Mouse (Mus musculus): ENCODE measurements around the gene Abcb8. TPM values are rescaled to one million over a fixed set of nuclear protein-coding genes. Genes with fewer than 3 reads are reported as not detected.

Abcb8 gene
- total RNA-seq, 1 experiment, result 46.5 TPM

- Histone ChIP-seq H3K36me3 (ENCODE audit: control insufficient read depth, insufficient read depth, low read length, poor library complexity, severe bottlenecking) (no peaks in the 10 kb centered on the region), H3K4me3 (ENCODE audit: insufficient read depth in 1 of 2, low read depth in 1 of 2, low read length in 2 of 2, poor library complexity in 1 of 2, severe bottlenecking in 1 of 2) (peak overlapping the region; percentile 75 to 86), H3K9ac (ENCODE audit: insufficient read depth, low read depth, low read length, poor library complexity, severe bottlenecking) (peak overlapping the region; percentile 78; the same call in 1 of the 2 replicates), H3K9me3 (ENCODE audit: control insufficient read depth, insufficient read depth, low read depth, low read length) (no peaks in the 10 kb centered on the region), H3K4me1 (ENCODE audit: control insufficient read depth in 2 of 2, insufficient read depth in 2 of 2, low read length in 2 of 2, poor library complexity in 1 of 2) (peaks cover 2 to 21% of the 10 kb centered on the region in 2 experiments; a peak in 2 of 4 replicates), H3K27ac (ENCODE audit: insufficient read depth, low read depth, low read length, poor library complexity, severe bottlenecking) (no peak overlapping the region)
- TF ChIP-seq ZC3H11A (IDR thresholded peaks at IDR 0.05; ENCODE audit: borderline replicate concordance, low read depth, low read length) (no peak), CHD2 (IDR thresholded peaks at IDR 0.05; ENCODE audit: low read depth, low read length) (no peak), HCFC1 (IDR thresholded peaks at IDR 0.05; ENCODE audit: borderline replicate concordance, insufficient read depth, low read length) (no peak), ZNF384 (IDR thresholded peaks at IDR 0.05; ENCODE audit: low read depth, low read length) (no peak), MAFK (IDR thresholded peaks at IDR 0.05; ENCODE audit: insufficient read depth, low read depth, low read length) (no peak)
- DNase-seq (ENCODE audit: low read depth, low spot score), result no peak
- in situ Hi-C loops (cut with MboI; ENCODE audit: low sequenced_read_pairs in 2 of 2, unreplicated experiment in 2 of 2), result no loop called here
These were observed 42.8 kb upstream of the Abcb8 start for GRCm38 (mm10) chr5:24350531-24351250.

- Histone ChIP-seq H3K27ac (ENCODE audit: insufficient read depth, low read depth, low read length, poor library complexity, severe bottlenecking) (no peak within 1 kb of the TSS), H3K9ac (ENCODE audit: insufficient read depth, low read depth, low read length, poor library complexity, severe bottlenecking) (peak within 1 kb of the TSS; percentile 78), H3K9me3 (ENCODE audit: control insufficient read depth, insufficient read depth, low read depth, low read length) (no peaks in the 10 kb centered on the region), H3K36me3 (ENCODE audit: control insufficient read depth, insufficient read depth, low read length, poor library complexity, severe bottlenecking) (no peaks in the 10 kb centered on the region), H3K4me3 (ENCODE audit: insufficient read depth in 1 of 2, low read depth in 1 of 2, low read length in 2 of 2, poor library complexity in 1 of 2, severe bottlenecking in 1 of 2) (peak within 1 kb of the TSS; percentile 86 to 95), H3K4me1 (ENCODE audit: control insufficient read depth in 2 of 2, insufficient read depth in 2 of 2, low read length in 2 of 2, poor library complexity in 1 of 2) (peaks cover 2 to 21% of the 10 kb centered on the region in 2 experiments; a peak in 2 of 4 replicates)
- no peak for DNase-seq (ENCODE audit: low read depth, low spot score)
- no peak for TF ChIP-seq ZNF384 (IDR thresholded peaks at IDR 0.05; ENCODE audit: low read depth, low read length)
- no peak for TF ChIP-seq CHD2 (IDR thresholded peaks at IDR 0.05; ENCODE audit: low read depth, low read length)
- TF ChIP-seq HCFC1 (IDR thresholded peaks at IDR 0.05; ENCODE audit: borderline replicate concordance, insufficient read depth, low read length), result no peak
- no peak for TF ChIP-seq ZC3H11A (IDR thresholded peaks at IDR 0.05; ENCODE audit: borderline replicate concordance, low read depth, low read length)
- no peak for TF ChIP-seq MAFK (IDR thresholded peaks at IDR 0.05; ENCODE audit: insufficient read depth, low read depth, low read length)
- in situ Hi-C loops (cut with MboI; ENCODE audit: low sequenced_read_pairs in 2 of 2, unreplicated experiment in 2 of 2), result no loop called here
These were observed 42.2 kb upstream of the Abcb8 start, which contains the start of gene Kcnh2 for GRCm38 (mm10) chr5:24351278-24351677. Gene Kcnh2, minus strand, starts transcription at chr5:24351604.

- TF ChIP-seq ZNF384 (IDR thresholded peaks at IDR 0.05; ENCODE audit: low read depth, low read length) (no peak), ZC3H11A (IDR thresholded peaks at IDR 0.05; ENCODE audit: borderline replicate concordance, low read depth, low read length) (no peak), MAFK (IDR thresholded peaks at IDR 0.05; ENCODE audit: insufficient read depth, low read depth, low read length) (no peak), HCFC1 (IDR thresholded peaks at IDR 0.05; ENCODE audit: borderline replicate concordance, insufficient read depth, low read length) (no peak), CHD2 (IDR thresholded peaks at IDR 0.05; ENCODE audit: low read depth, low read length) (no peak)
- Histone ChIP-seq H3K4me3 (ENCODE audit: insufficient read depth in 1 of 2, low read depth in 1 of 2, low read length in 2 of 2, poor library complexity in 1 of 2, severe bottlenecking in 1 of 2) (peak overlapping the region; percentile 86 to 95), H3K27ac (ENCODE audit: insufficient read depth, low read depth, low read length, poor library complexity, severe bottlenecking) (no peak overlapping the region), H3K9me3 (ENCODE audit: control insufficient read depth, insufficient read depth, low read depth, low read length) (no peaks in the 10 kb centered on the region), H3K36me3 (ENCODE audit: control insufficient read depth, insufficient read depth, low read length, poor library complexity, severe bottlenecking) (no peaks in the 10 kb centered on the region), H3K9ac (ENCODE audit: insufficient read depth, low read depth, low read length, poor library complexity, severe bottlenecking) (no peak overlapping the region), H3K4me1 (ENCODE audit: control insufficient read depth in 2 of 2, insufficient read depth in 2 of 2, low read length in 2 of 2, poor library complexity in 1 of 2) (peaks cover 2 to 21% of the 10 kb centered on the region in 2 experiments; a peak in 2 of 4 replicates)
- DNase-seq (ENCODE audit: low read depth, low spot score), result peak; percentile 63
- in situ Hi-C loops (cut with MboI; ENCODE audit: low sequenced_read_pairs in 2 of 2, unreplicated experiment in 2 of 2), result no loop called here
These were observed 41.7 kb upstream of the Abcb8 start for GRCm38 (mm10) chr5:24351701-24352171.

GRCm38 (mm10) chr5:24352251-24352859, 41.1 kb upstream of the Abcb8 start:
- Histone ChIP-seq H3K36me3 (ENCODE audit: control insufficient read depth, insufficient read depth, low read length, poor library complexity, severe bottlenecking) (no peaks in the 10 kb centered on the region), H3K9ac (ENCODE audit: insufficient read depth, low read depth, low read length, poor library complexity, severe bottlenecking) (no peak overlapping the region), H3K4me3 (ENCODE audit: insufficient read depth in 1 of 2, low read depth in 1 of 2, low read length in 2 of 2, poor library complexity in 1 of 2, severe bottlenecking in 1 of 2) (peak overlapping the region; percentile 86 to 95), H3K4me1 (ENCODE audit: control insufficient read depth in 2 of 2, insufficient read depth in 2 of 2, low read length in 2 of 2, poor library complexity in 1 of 2) (peaks cover 2 to 21% of the 10 kb centered on the region in 2 experiments; a peak in 2 of 4 replicates), H3K27ac (ENCODE audit: insufficient read depth, low read depth, low read length, poor library complexity, severe bottlenecking) (no peak overlapping the region), H3K9me3 (ENCODE audit: control insufficient read depth, insufficient read depth, low read depth, low read length) (no peaks in the 10 kb centered on the region)
- TF ChIP-seq ZNF384 (IDR thresholded peaks at IDR 0.05; ENCODE audit: low read depth, low read length), result no peak
- no peak for TF ChIP-seq HCFC1 (IDR thresholded peaks at IDR 0.05; ENCODE audit: borderline replicate concordance, insufficient read depth, low read length)
- no peak for TF ChIP-seq CHD2 (IDR thresholded peaks at IDR 0.05; ENCODE audit: low read depth, low read length)
- TF ChIP-seq MAFK (IDR thresholded peaks at IDR 0.05; ENCODE audit: insufficient read depth, low read depth, low read length), result no peak
- no peak for TF ChIP-seq ZC3H11A (IDR thresholded peaks at IDR 0.05; ENCODE audit: borderline replicate concordance, low read depth, low read length)
- DNase-seq (ENCODE audit: low read depth, low spot score), result no peak
- in situ Hi-C loops (cut with MboI; ENCODE audit: low sequenced_read_pairs in 2 of 2, unreplicated experiment in 2 of 2), result no loop called here

Data from ES-E14 (cell line).